Mouse (Mus musculus) induced T-regulatory cell, adult 2 months (primary cell): ENCODE results near the gene Cpb1.

Experiments
- DNase-seq: peaks from one replicate; pipeline ENCODE4 v3.0.0-alpha.2; 2012; ENCODE audit warnings: low read depth

The Cpb1 gene

GRCm38 (mm10) chr3:20275633-20276032 lies at the start of gene Cpb1:
TSS of gene Cpb1 (minus strand) at chr3:20275733.
- no peak for DNase-seq

GRCm38 (mm10) chr3:20317233-20317632 lies 41.7 kb upstream of the Cpb1 start:
- no peak for DNase-seq

- no peak for DNase-seq
These were observed 33.6 kb upstream of the Cpb1 start for GRCm38 (mm10) chr3:20309142-20309541.

- no peak for DNase-seq
These were observed 31.7 kb upstream of the Cpb1 start for GRCm38 (mm10) chr3:20307256-20307655.

- peak; percentile 13 for DNase-seq
These were observed 29.3 kb upstream of the Cpb1 start for GRCm38 (mm10) chr3:20304758-20305352.

GRCm38 (mm10) chr3:20295546-20295945 lies 20.0 kb upstream of the Cpb1 start:
- no peak for DNase-seq

- no peak for DNase-seq
These were observed 19.2 kb upstream of the Cpb1 start for GRCm38 (mm10) chr3:20294542-20295348.

GRCm38 (mm10) chr3:20291370-20291769 lies 15.8 kb upstream of the Cpb1 start:
- no peak for DNase-seq

GRCm38 (mm10) chr3:20288761-20289160 lies 13.2 kb upstream of the Cpb1 start:
- no peak for DNase-seq

GRCm38 (mm10) chr3:20281796-20282195 lies 6.3 kb upstream of the Cpb1 start:
- no peak for DNase-seq

GRCm38 (mm10) chr3:20254566-20255479 lies 20.7 kb downstream of the Cpb1 start:
- DNase-seq, result peak; percentile 3

- no peak for DNase-seq
These were observed 31.6 kb downstream of the Cpb1 start for GRCm38 (mm10) chr3:20243913-20244312.

- no peak for DNase-seq
These were observed 33.5 kb downstream of the Cpb1 start, which contains the start of gene Cpa3 for GRCm38 (mm10) chr3:20242050-20242449. TSS of gene Cpa3 (minus strand) at chr3:20242181.

GRCm38 (mm10) chr3:20239741-20240140 lies 35.8 kb downstream of the Cpb1 start:
- DNase-seq, result no peak

GRCm38 (mm10) chr3:20236965-20237364 lies 38.6 kb downstream of the Cpb1 start:
- DNase-seq, result no peak

- no peak for DNase-seq
These were observed 46.5 kb downstream of the Cpb1 start for GRCm38 (mm10) chr3:20229027-20229426.

- no peak for DNase-seq
These were observed 50.1 kb downstream of the Cpb1 start for GRCm38 (mm10) chr3:20225429-20225828.

- peak; percentile 75 for DNase-seq
These were observed 52.4 kb downstream of the Cpb1 start for GRCm38 (mm10) chr3:20222926-20223698.

GRCm38 (mm10) chr3:20222136-20222535 lies 53.4 kb downstream of the Cpb1 start:
- peak; percentile 4 for DNase-seq

GRCm38 (mm10) chr3:20198869-20199268 lies 76.7 kb downstream of the Cpb1 start:
- peak; percentile 85 for DNase-seq
